Mouse (Mus musculus): ENCODE measurements at regions not wholly inside any gene's neighbourhood (a gene's known extent, or its start where the extent isn't known, plus 50 kb on each side); places are given as distances from the start of the nearest gene placed in this dataset.
A peak's percentile ranks its signal among the peaks of the same experiment; 100 is the strongest.

- no peak for DNase-seq (ENCODE audit: low spot score)
These were observed 70.6 kb upstream of the Slc24a4 start for GRCm38 (mm10) chr12:102057979-102058378.

- DNase-seq (ENCODE audit: low spot score), result no peak
These were observed 70.1 kb upstream of the Slc24a4 start for GRCm38 (mm10) chr12:102058428-102058827.

GRCm38 (mm10) chr12:102061096-102061495, 67.4 kb upstream of the Slc24a4 start:
- no peak for DNase-seq (ENCODE audit: low spot score)

GRCm38 (mm10) chr12:102061657-102062614, 66.6 kb upstream of the Slc24a4 start:
- peak; percentile 38 for DNase-seq (ENCODE audit: low spot score)

GRCm38 (mm10) chr12:102062648-102063047, 65.9 kb upstream of the Slc24a4 start:
- DNase-seq (ENCODE audit: low spot score), result no peak

GRCm38 (mm10) chr12:102063211-102063610, 65.3 kb upstream of the Slc24a4 start:
- DNase-seq (ENCODE audit: low spot score), result no peak

- no peak for DNase-seq (ENCODE audit: low spot score)
These were observed 63.7 kb upstream of the Slc24a4 start for GRCm38 (mm10) chr12:102064710-102065325.

- DNase-seq (ENCODE audit: low spot score), result no peak
These were observed 60.8 kb upstream of the Slc24a4 start for GRCm38 (mm10) chr12:102067685-102068084.

GRCm38 (mm10) chr12:102069521-102070201, 58.9 kb upstream of the Slc24a4 start:
- DNase-seq (ENCODE audit: low spot score), result no peak

GRCm38 (mm10) chr12:102071888-102072619, 56.5 kb upstream of the Slc24a4 start:
- DNase-seq (ENCODE audit: low spot score), result no peak

- DNase-seq (ENCODE audit: low spot score), result no peak
These were observed 55.0 kb upstream of the Slc24a4 start for GRCm38 (mm10) chr12:102073540-102073939.

GRCm38 (mm10) chr12:102076298-102076697, 52.2 kb upstream of the Slc24a4 start:
- no peak for DNase-seq (ENCODE audit: low spot score)
